Mouse (Mus musculus) limb, embryonic 12.5 days (tissue): ENCODE measurements around the gene Elmo1. TPM values are rescaled to one million over a fixed set of nuclear protein-coding genes. Genes with fewer than 3 reads are reported as not detected.

Experiments
- ATAC-seq: fragments of 200-750 bp; cut with Nextera tagmentation; 2 replicates; pipeline ENCODE4 v1.8.0; 2017; ENCODE audit warnings: low read depth, moderate TSS enrichment; ENCODE audit not compliant: insufficient number of reproducible peaks, insufficient read depth, low FRiP score, low TSS enrichment
- H3K27ac ChIP-seq: fragments of 300-500 bp; sonication (generic); 2 replicates; pipeline ENCODE4 v1.5.1; 2016; ENCODE audit warnings: mild to moderate bottlenecking, moderate library complexity
- H3K27me3 ChIP-seq: fragments of 300-500 bp; sonication (generic); 2 replicates; pipeline ENCODE4 v1.6.1; 2016; ENCODE audit warnings: mild to moderate bottlenecking, moderate library complexity
- H3K36me3 ChIP-seq: fragments of 300-500 bp; sonication (generic); 2 replicates; pipeline ENCODE4 v1.6.1; 2016; ENCODE audit warnings: mild to moderate bottlenecking, moderate library complexity
- H3K4me1 ChIP-seq: fragments of 300-500 bp; sonication (generic); replicated peaks from 2 replicates; pipeline ENCODE4 v1.6.1; 2016
- H3K4me2 ChIP-seq: fragments of 300-500 bp; sonication (generic); 2 replicates; pipeline ENCODE4 v1.6.1; 2016; ENCODE audit warnings: mild to moderate bottlenecking, moderate library complexity
- H3K4me3 ChIP-seq: fragments of 300-500 bp; sonication (generic); replicated peaks from 2 replicates; pipeline ENCODE4 v1.5.1; 2016; ENCODE audit warnings: mild to moderate bottlenecking
- H3K9ac ChIP-seq: fragments of 300-500 bp; sonication (generic); replicated peaks from 2 replicates; pipeline ENCODE4 v1.6.1; 2016; ENCODE audit warnings: mild to moderate bottlenecking, moderate library complexity
- H3K9me3 ChIP-seq: fragments of 300-500 bp; sonication (generic); 2 replicates; pipeline ENCODE4 v1.6.1; 2016; ENCODE audit warnings: mild to moderate bottlenecking, moderate library complexity
- WGBS: fragments of 180-500 bp; shearing (Covaris S2); methylation state at CpG from one replicate; pipeline ENCODE4 v1.1.7; 2016; 5-methylcytosine and 5-hydroxymethylcytosine counted together
- polyA plus RNA-seq: library from polyadenylated mRNA; unstranded; fragments of >200 nt; fragmentation: Nextera tagmentation; extraction: Ambion mirVana; gene quantifications from 2 replicates; pipeline ENCODE4 v1.2.1, GENCODE M21; 2016

Gene Elmo1
- polyA plus RNA-seq, 1 experiment from 2014 or later, result 8.3 TPM

GRCm38 (mm10) chr13:20378869-20379268 lies 288.5 kb downstream of the Elmo1 start:
- no peaks in the 10 kb centered on the region for H3K9me3 ChIP-seq
- 82% methylated on average over 8 of the region's 8 CpGs for WGBS
- H3K27me3 ChIP-seq, result no peaks in the 10 kb centered on the region
- H3K4me3 ChIP-seq, result no peak overlapping the region
- no peak overlapping the region for H3K4me2 ChIP-seq
- no peak overlapping the region for H3K9ac ChIP-seq
- no peak for ATAC-seq
- H3K27ac ChIP-seq, result no peak overlapping the region
- H3K4me1 ChIP-seq, result peaks cover 7% of the 10 kb centered on the region
- H3K36me3 ChIP-seq, result no peaks in the 10 kb centered on the region

- Histone ChIP-seq H3K4me1 (peaks cover 7% of the 10 kb centered on the region), H3K9me3 (no peaks in the 10 kb centered on the region), H3K9ac (no peak overlapping the region), H3K36me3 (no peaks in the 10 kb centered on the region), H3K27ac (no peak overlapping the region), H3K4me2 (no peak overlapping the region), H3K4me3 (no peak overlapping the region), H3K27me3 (no peaks in the 10 kb centered on the region)
- ATAC-seq, result no peak
- WGBS, result 81% methylated on average over 1 of the region's 1 CpGs
Measured at GRCm38 (mm10) chr13:20383875-20384274, 293.5 kb downstream of the Elmo1 start.

- no peak for ATAC-seq
- peaks cover 7% of the 10 kb centered on the region for H3K4me1 ChIP-seq
- H3K27me3 ChIP-seq, result no peaks in the 10 kb centered on the region
- no peaks in the 10 kb centered on the region for H3K9me3 ChIP-seq
- 88% methylated on average over 2 of the region's 2 CpGs for WGBS
- H3K4me2 ChIP-seq, result no peak overlapping the region
- no peaks in the 10 kb centered on the region for H3K36me3 ChIP-seq
- no peak overlapping the region for H3K27ac ChIP-seq
- no peak overlapping the region for H3K4me3 ChIP-seq
- no peak overlapping the region for H3K9ac ChIP-seq
Measured at GRCm38 (mm10) chr13:20384846-20385245, 294.4 kb downstream of the Elmo1 start.

DNA sequence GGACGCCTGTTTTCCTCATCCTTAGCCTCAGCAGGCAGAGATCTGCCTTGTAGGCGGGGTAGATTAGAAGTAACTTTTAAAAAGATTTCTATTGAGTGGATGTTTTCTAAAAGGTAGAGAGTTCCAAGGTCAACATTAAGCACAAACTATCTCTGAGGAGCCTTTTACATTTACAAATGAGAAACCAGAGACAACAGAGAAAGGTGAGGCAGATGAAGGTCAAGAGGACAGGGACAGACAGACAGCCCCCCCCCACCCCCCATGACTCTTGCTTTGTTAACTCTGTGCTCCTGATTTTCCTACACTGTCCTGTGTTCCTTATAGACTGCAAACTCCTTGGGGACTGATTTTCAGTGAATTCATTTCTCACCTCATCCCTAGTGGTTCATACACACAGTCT lies 295.0 kb downstream of the Elmo1 start:
- Histone ChIP-seq H3K27ac (no peak overlapping the region), H3K9ac (no peak overlapping the region), H3K36me3 (no peaks in the 10 kb centered on the region), H3K4me3 (no peak overlapping the region), H3K9me3 (no peaks in the 10 kb centered on the region), H3K4me1 (peaks cover 7% of the 10 kb centered on the region), H3K27me3 (no peaks in the 10 kb centered on the region), H3K4me2 (no peak overlapping the region)
- ATAC-seq, result no peak
- 75% methylated on average over 2 of the region's 2 CpGs for WGBS

GRCm38 (mm10) chr13:20386462-20387141 lies 296.2 kb downstream of the Elmo1 start:
- H3K27ac ChIP-seq, result no peak overlapping the region
- 85% methylated on average over 4 of the region's 4 CpGs for WGBS
- no peak overlapping the region for H3K4me2 ChIP-seq
- no peaks in the 10 kb centered on the region for H3K9me3 ChIP-seq
- H3K36me3 ChIP-seq, result no peaks in the 10 kb centered on the region
- H3K4me3 ChIP-seq, result no peak overlapping the region
- no peaks in the 10 kb centered on the region for H3K27me3 ChIP-seq
- H3K4me1 ChIP-seq, result peaks cover 7% of the 10 kb centered on the region
- H3K9ac ChIP-seq, result no peak overlapping the region
- no peak for ATAC-seq

- WGBS, result 81% methylated on average over 3 of the region's 3 CpGs
- Histone ChIP-seq H3K4me1 (no peaks in the 10 kb centered on the region), H3K27ac (no peak overlapping the region), H3K4me3 (no peak overlapping the region), H3K9me3 (no peaks in the 10 kb centered on the region), H3K9ac (no peak overlapping the region), H3K27me3 (no peaks in the 10 kb centered on the region), H3K36me3 (no peaks in the 10 kb centered on the region), H3K4me2 (no peak overlapping the region)
- no peak for ATAC-seq
Measured at GRCm38 (mm10) chr13:20392824-20393598, 302.6 kb downstream of the Elmo1 start.

GRCm38 (mm10) chr13:20397744-20398143 lies 307.3 kb downstream of the Elmo1 start:
- 75% methylated on average over 3 of the region's 3 CpGs for WGBS
- no peak overlapping the region for H3K27ac ChIP-seq

GRCm38 (mm10) chr13:20398311-20398710 lies 307.9 kb downstream of the Elmo1 start:
- ATAC-seq, result no peak
- H3K36me3 ChIP-seq, result no peaks in the 10 kb centered on the region
- no peaks in the 10 kb centered on the region for H3K27me3 ChIP-seq
- 90% methylated on average over 4 of the region's 4 CpGs for WGBS
- H3K27ac ChIP-seq, result no peak overlapping the region
- H3K9me3 ChIP-seq, result no peaks in the 10 kb centered on the region
- H3K4me3 ChIP-seq, result no peak overlapping the region
- H3K9ac ChIP-seq, result no peak overlapping the region
- H3K4me2 ChIP-seq, result no peak overlapping the region
- H3K4me1 ChIP-seq, result no peaks in the 10 kb centered on the region

More at GRCm38 (mm10) chr13:20397744-20398143, 307.3 kb downstream of the Elmo1 start:
- Histone ChIP-seq H3K36me3 (no peaks in the 10 kb centered on the region), H3K4me3 (no peak overlapping the region), H3K4me1 (no peaks in the 10 kb centered on the region), H3K9ac (no peak overlapping the region), H3K9me3 (no peaks in the 10 kb centered on the region), H3K27me3 (no peaks in the 10 kb centered on the region), H3K4me2 (no peak overlapping the region)
- ATAC-seq, result no peak

DNA sequence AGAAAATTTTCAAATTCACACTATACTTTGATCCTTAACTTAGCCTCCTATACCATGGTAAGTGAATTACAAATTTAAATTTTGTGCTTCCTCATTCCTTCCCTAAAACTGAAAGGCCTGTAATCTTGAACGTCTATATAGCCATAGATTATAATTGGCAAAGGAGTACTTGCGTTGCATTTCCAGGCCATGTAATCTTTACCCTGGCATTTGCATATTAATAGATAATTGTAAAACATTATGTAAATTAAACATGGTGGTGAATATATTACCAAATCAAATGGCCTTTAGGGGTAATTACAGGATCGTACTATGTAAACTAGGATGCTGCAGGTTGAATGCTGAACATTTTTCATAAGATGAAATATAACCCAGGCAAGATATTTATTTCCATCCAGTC lies 314.1 kb downstream of the Elmo1 start:
- Histone ChIP-seq H3K36me3 (no peaks in the 10 kb centered on the region), H3K4me1 (no peaks in the 10 kb centered on the region), H3K4me3 (no peak overlapping the region), H3K9ac (no peak overlapping the region), H3K9me3 (no peaks in the 10 kb centered on the region), H3K4me2 (no peak overlapping the region), H3K27me3 (no peaks in the 10 kb centered on the region), H3K27ac (no peak overlapping the region)
- 82% methylated on average over 3 of the region's 3 CpGs for WGBS
- ATAC-seq, result no peak

DNA sequence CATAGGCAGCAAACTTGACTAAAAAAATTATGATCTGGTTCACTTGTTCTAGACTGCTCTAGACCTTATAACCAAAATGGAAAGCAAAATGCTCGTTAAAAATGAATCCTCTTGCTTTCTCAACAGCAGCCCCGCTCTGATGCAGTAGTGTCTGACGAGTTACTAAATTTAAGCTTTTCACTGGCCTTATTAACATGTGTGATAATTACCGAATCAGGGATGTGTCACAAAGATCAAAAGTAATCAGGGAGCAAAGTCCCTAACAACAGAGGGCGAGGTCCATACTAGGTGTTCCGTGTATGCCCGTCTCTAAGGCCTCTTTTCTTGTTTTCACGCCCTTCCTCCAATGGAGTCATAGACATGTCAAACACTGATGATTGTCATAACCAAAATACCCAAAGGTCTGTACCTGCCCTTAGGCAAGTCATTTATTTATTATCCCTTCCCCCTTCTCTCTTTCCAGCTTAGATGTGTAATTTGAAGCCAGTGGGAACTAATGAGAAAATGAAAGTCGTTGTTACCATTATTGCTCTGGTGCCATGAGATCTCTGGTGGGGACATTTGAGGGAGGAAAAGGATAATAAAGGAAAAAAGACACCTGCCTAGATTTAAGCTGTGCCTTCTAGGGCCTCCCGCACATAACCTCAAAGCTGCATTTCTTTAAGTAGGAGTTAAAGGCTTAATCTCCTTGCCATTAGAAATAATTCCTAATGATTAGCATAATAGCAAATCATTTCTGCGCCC lies 316.2 kb downstream of the Elmo1 start:
- H3K36me3 ChIP-seq, result no peaks in the 10 kb centered on the region
- no peaks in the 10 kb centered on the region for H3K27me3 ChIP-seq
- H3K9ac ChIP-seq, result no peak overlapping the region
- H3K4me2 ChIP-seq, result no peak overlapping the region
- no peak overlapping the region for H3K4me3 ChIP-seq
- 78% methylated on average over 11 of the region's 11 CpGs for WGBS
- H3K4me1 ChIP-seq, result no peaks in the 10 kb centered on the region
- ATAC-seq, result no peak
- no peak overlapping the region for H3K27ac ChIP-seq
- H3K9me3 ChIP-seq, result no peaks in the 10 kb centered on the region

- H3K36me3 ChIP-seq, result no peaks in the 10 kb centered on the region
- H3K9me3 ChIP-seq, result no peaks in the 10 kb centered on the region
- ATAC-seq, result no peak
- no peaks in the 10 kb centered on the region for H3K27me3 ChIP-seq
- no peak overlapping the region for H3K27ac ChIP-seq
- WGBS, result 85% methylated on average over 9 of the region's 9 CpGs
- no peaks in the 10 kb centered on the region for H3K4me1 ChIP-seq
- H3K4me3 ChIP-seq, result no peak overlapping the region
- no peak overlapping the region for H3K4me2 ChIP-seq
- H3K9ac ChIP-seq, result no peak overlapping the region
Measured at GRCm38 (mm10) chr13:20410306-20411101, 320.1 kb downstream of the Elmo1 start.
